Mouse (Mus musculus) testis, adult 10 weeks (tissue): ENCODE measurements around the gene Tspan9. TPM values are rescaled to one million over a fixed set of nuclear protein-coding genes. Genes with fewer than 3 reads are reported as not detected.

ENCODE experiments used
- polyA plus RNA-seq: library from polyadenylated mRNA; stranded (reverse); fragments of 350-450 nt; fragmentation: Illumina TruSeq; extraction: RNeasy Lipid Tissue Mini Kit (QIAGEN cat#74804); gene quantifications from one replicate; pipeline ENCODE4 v1.2.3, GENCODE M21; 2014; ENCODE audit warnings: low read depth, low replicate concordance

Gene Tspan9
- polyA plus RNA-seq = 0.39 TPM

GRCm38 (mm10) chr6:128143390-128144020, at the start of gene Tspan9:
Tspan9 (minus strand) TSS chr6:128143594.

Other genes starting within 250 kb of the Tspan9 start
- not detected for gene Tead4, start 157.2 kb upstream of the Tspan9 start, polyA plus RNA-seq
- 2.1 TPM for gene Tulp3, start 212.3 kb upstream of the Tspan9 start, polyA plus RNA-seq
- 17.3 TPM for gene Rhno1, start 219.3 kb upstream of the Tspan9 start, polyA plus RNA-seq
- gene Foxm1, start 219.4 kb upstream of the Tspan9 start, polyA plus RNA-seq = 38.0 TPM
- 16.8 TPM for gene Tex52, start 231.9 kb upstream of the Tspan9 start, polyA plus RNA-seq
- gene Gm44596, start 231.9 kb upstream of the Tspan9 start, polyA plus RNA-seq = not detected